Mouse (Mus musculus): ENCODE results near the gene Col7a1.

Col7a1 gene

GRCm38 (mm10) chr9:109022866-109023685 is 69.7 kb downstream of the Col7a1 start:
- no peak for DNase-seq

- no peak for DNase-seq
Observed at GRCm38 (mm10) chr9:109027521-109027920, 74.1 kb downstream of the Col7a1 start.

GRCm38 (mm10) chr9:109028421-109028820 is 75.0 kb downstream of the Col7a1 start:
- no peak for DNase-seq

GRCm38 (mm10) chr9:109028919-109029318 is 75.5 kb downstream of the Col7a1 start:
- no peak for DNase-seq

- no peak for DNase-seq
Observed at GRCm38 (mm10) chr9:109030312-109030711, 76.9 kb downstream of the Col7a1 start.

- no peak for DNase-seq
Observed at GRCm38 (mm10) chr9:109031001-109031400, 77.6 kb downstream of the Col7a1 start.

GRCm38 (mm10) chr9:109031686-109032085 is 78.3 kb downstream of the Col7a1 start:
- DNase-seq: no peak

GRCm38 (mm10) chr9:109032435-109032834 is 79.0 kb downstream of the Col7a1 start:
- no peak for DNase-seq

All from kidney, postnatal 14 days (tissue).